Mouse (Mus musculus): Measurements from ENCODE around the gene Mpdz. TPM values are rescaled to one million over a fixed set of nuclear protein-coding genes. Genes with fewer than 3 reads are reported as not detected.

Gene Mpdz
- polyA plus RNA-seq, 1 experiment from 2014 or later, result 2.6 TPM

DNA sequence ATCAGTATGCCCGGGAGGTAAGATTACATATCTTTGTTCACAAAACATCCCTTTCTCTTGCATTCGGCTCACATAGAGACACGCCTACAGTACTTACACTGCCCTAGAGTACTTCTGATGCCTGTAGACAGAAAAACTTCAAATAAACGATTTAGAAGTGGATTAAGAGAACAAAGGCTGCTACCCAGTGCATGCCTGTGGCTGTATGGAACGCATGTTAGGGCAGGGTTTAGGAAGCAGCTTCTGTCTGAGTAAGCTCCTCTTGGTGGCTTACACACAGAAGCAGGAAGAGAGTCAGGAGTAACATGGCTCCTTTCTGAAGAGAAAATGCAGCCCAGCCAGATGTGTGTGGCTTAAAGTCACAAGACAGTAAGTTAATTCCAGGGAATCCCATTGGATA lies 206.4 kb downstream of the Mpdz start:
- Histone ChIP-seq H3K4me1 (ENCODE audit: control insufficient read depth, low read depth, low read length) (no peaks in the 10 kb centered on the region), H3K9me3 (replicated peaks; ENCODE audit: control insufficient read depth, low read length) (no peaks in the 10 kb centered on the region), H3K27ac (ENCODE audit: low read length) (no peak overlapping the region), H3K9ac (ENCODE audit: low read depth, low read length) (no peak overlapping the region), H3K4me2 (ENCODE audit: low read depth, low read length) (no peak overlapping the region), H3K4me3 (ENCODE audit: low read depth, low read length) (no peak overlapping the region), H3K27me3 (ENCODE audit: control insufficient read depth, insufficient read depth, low read depth, low read length) (no peaks in the 10 kb centered on the region), H3K36me3 (ENCODE audit: control insufficient read depth, insufficient read depth) (no peaks in the 10 kb centered on the region)
- WGBS (ENCODE audit: insufficient replicate concordance), result 55% methylated on average over 5 of the region's 5 CpGs
- no peak for ATAC-seq (ENCODE audit: low read depth)

All from liver, embryonic 16.5 days (tissue).